Mouse (Mus musculus) heart, postnatal 14 days (tissue): ENCODE measurements at regions not wholly inside any gene's neighbourhood (a gene's known extent, or its start where the extent isn't known, plus 50 kb on each side); places are given as distances from the start of the nearest gene placed in this dataset.
A peak's percentile ranks its signal among the peaks of the same experiment; 100 is the strongest.
"Not testable (repeated sequence)": the region's sequence is repeated elsewhere in the genome, so short reads cannot be mapped to it uniquely, and the experiment has no call there.

ENCODE experiments used
- DNase-seq, 2 experiments: peaks; one replicate each; pipeline ENCODE4 v3.0.0; 2021 to 2022
- intact Hi-C: fragments of 180-260 bp; cut with DNase I; formaldehyde crosslinking; loops from one replicate; pipeline ENCODE4 v1.15.1; 2025

DNA sequence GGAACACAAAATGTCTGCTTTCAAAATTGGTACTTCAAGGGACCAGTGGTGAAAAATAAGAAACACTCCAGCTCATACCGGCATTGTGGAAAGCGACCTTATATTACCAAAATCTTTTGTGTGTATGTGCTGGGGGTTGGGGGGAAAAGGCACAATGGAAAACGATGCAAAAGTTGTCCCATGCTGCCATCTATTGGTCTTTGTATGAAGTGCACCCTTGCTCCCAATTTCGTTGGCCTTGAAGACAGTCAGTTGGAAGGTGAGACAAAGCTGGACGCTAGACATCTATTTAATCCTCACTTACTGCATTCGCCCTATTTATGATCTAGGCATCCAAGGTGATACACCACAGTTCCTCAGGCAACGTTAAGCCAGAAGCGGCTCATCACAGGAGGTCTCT, 186.6 kb downstream of the BC048507 start:
- intact Hi-C loops: not testable (repeated sequence)
- peak in 1 of 2 experiments; percentile 1 for DNase-seq

DNA sequence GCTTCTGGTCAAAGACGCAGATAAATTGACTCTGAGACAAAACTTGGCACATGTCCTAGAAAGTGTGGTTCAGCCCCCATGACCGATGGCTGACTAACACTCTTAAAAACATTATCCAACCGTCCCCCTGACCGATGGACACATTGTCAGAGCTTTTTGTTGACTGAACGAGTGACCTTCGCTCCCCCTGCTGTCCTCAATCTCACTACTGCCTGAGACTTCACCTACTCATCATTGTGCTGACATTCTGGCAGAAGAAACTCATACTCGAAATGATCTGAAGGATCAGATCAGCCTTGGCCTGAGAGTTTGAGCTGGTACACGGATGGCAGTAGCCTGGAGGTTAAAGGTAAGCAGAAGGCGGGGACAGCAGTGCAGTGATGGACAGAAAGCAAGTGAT, 230.2 kb downstream of the BC048507 start:
- intact Hi-C loops: not testable (repeated sequence)

DNA sequence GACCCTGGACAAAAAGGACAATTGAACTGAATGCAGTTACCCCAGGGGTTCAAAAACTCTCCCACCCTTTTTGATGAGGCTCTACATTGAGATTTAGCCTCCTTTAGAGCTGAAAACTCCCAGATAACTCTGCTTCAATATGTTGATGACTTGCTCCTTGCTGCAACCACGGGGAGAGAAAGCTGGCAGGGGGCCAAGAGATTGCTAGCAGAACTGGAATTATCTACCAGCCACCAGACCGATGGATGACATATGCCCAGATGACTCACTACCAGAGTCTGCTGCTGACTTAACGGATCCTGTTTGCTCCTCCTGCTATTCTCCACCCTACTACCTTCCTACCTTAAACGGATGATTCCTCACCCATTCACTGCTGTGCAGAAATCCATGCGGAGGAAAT, 253.7 kb downstream of the BC048507 start:
- intact Hi-C loops: not testable (repeated sequence)
- DNase-seq: peak; percentile 1 to 5

More for the DNA sequence above, 230.2 kb downstream of the BC048507 start:
- not testable (repeated sequence) for DNase-seq
